Mouse (Mus musculus) kidney, embryonic 14.5 days (tissue): Measurements from ENCODE around the gene Rbm10. TPM values are rescaled to one million over a fixed set of nuclear protein-coding genes. Genes with fewer than 3 reads are reported as not detected.
A peak's percentile ranks its signal among the peaks of the same experiment; 100 is the strongest.

Experiments used
- ATAC-seq: fragments of 200-750 bp; cut with Nextera tagmentation; 2 replicates; pipeline ENCODE4 v1.8.0; 2017; ENCODE audit warnings: moderate number of reproducible peaks, mild to moderate bottlenecking, moderate TSS enrichment, moderate library complexity; ENCODE audit not compliant: low FRiP score, low TSS enrichment
- H3K27ac ChIP-seq: fragments of 300-500 bp; sonication (generic); 2 replicates; pipeline ENCODE4 v1.5.1; 2014; ENCODE audit warnings: low read depth, mild to moderate bottlenecking, low read length, moderate library complexity, mixed read lengths
- H3K27me3 ChIP-seq: fragments of 300-500 bp; sonication (generic); 2 replicates; pipeline ENCODE4 v1.6.1; 2014; ENCODE audit warnings: mild to moderate bottlenecking, low read length; ENCODE audit not compliant: control insufficient read depth, insufficient read depth
- H3K36me3 ChIP-seq: fragments of 300-500 bp; sonication (generic); 2 replicates; pipeline ENCODE4 v1.6.1; 2014; ENCODE audit warnings: low read length, mixed read lengths; ENCODE audit not compliant: control insufficient read depth, insufficient read depth
- H3K4me1 ChIP-seq: fragments of 300-500 bp; sonication (generic); 2 replicates; pipeline ENCODE4 v1.6.1; 2014; ENCODE audit warnings: low read length, mixed read lengths; ENCODE audit not compliant: control insufficient read depth, insufficient read depth
- H3K4me2 ChIP-seq: fragments of 300-500 bp; sonication (generic); replicated peaks from 2 replicates; pipeline ENCODE4 v1.6.1; 2014; ENCODE audit warnings: low read depth, mild to moderate bottlenecking, low read length
- H3K4me3 ChIP-seq: fragments of 300-500 bp; sonication (generic); 2 replicates; pipeline ENCODE4 v1.5.1; 2014; ENCODE audit warnings: mild to moderate bottlenecking, low read length
- H3K9ac ChIP-seq: fragments of 300-500 bp; sonication (generic); 2 replicates; pipeline ENCODE4 v1.6.1; 2014; ENCODE audit warnings: low read depth, mild to moderate bottlenecking, low read length, moderate library complexity
- H3K9me3 ChIP-seq: fragments of 300-500 bp; sonication (generic); 2 replicates; pipeline ENCODE4 v1.6.1; 2016; ENCODE audit warnings: low read length; ENCODE audit not compliant: control insufficient read depth
- WGBS: fragments of 180-500 bp; shearing (Covaris S2); extraction: QIAGEN DNeasy Blood & Tissue Kit; methylation state at CpG from one replicate; pipeline ENCODE4 v1.1.7; 2014; 5-methylcytosine and 5-hydroxymethylcytosine counted together
- polyA plus RNA-seq: library from polyadenylated mRNA; unstranded; fragments of >200 nt; fragmentation: Nextera tagmentation; extraction: Ambion mirVana; gene quantifications from 2 replicates; pipeline ENCODE4 v1.2.1, GENCODE M21; 2014

Rbm10 gene
- polyA plus RNA-seq, 1 experiment from 2014 or later: 68.3 TPM

GRCm38 (mm10) chrX:20644780-20645179, 27.5 kb downstream of the Rbm10 start:
- Histone ChIP-seq H3K9ac (no peak overlapping the region), H3K4me3 (no peak overlapping the region), H3K4me1 (no peaks in the 10 kb centered on the region), H3K4me2 (no peak overlapping the region), H3K27ac (no peak overlapping the region), H3K27me3 (no peaks in the 10 kb centered on the region), H3K9me3 (no peaks in the 10 kb centered on the region), H3K36me3 (peaks cover 41% of the 10 kb centered on the region)
- WGBS: 85% methylated on average over 5 of the region's 5 CpGs
- ATAC-seq: no peak

- H3K4me2 ChIP-seq: peak overlapping the region; percentile 66
- no peaks in the 10 kb centered on the region for H3K36me3 ChIP-seq
- no peaks in the 10 kb centered on the region for H3K9me3 ChIP-seq
- H3K4me3 ChIP-seq: peak overlapping the region; percentile 48; the same call in 1 of the 2 replicates
- H3K27ac ChIP-seq: no peak overlapping the region
- WGBS: 44% methylated on average over 5 of the region's 5 CpGs
- no peaks in the 10 kb centered on the region for H3K4me1 ChIP-seq
- ATAC-seq: no peak
- H3K27me3 ChIP-seq: no peaks in the 10 kb centered on the region
- H3K9ac ChIP-seq: peak overlapping the region; percentile 37; the same call in 1 of the 2 replicates
Measured at GRCm38 (mm10) chrX:20657593-20657992, 40.3 kb downstream of the Rbm10 start.

GRCm38 (mm10) chrX:20658026-20658652, 40.8 kb downstream of the Rbm10 start, which contains the start of gene Uba1:
TSS of gene Uba1 (plus strand) at chrX:20658326.
- ATAC-seq: peak; percentile 92
- Histone ChIP-seq H3K27ac (no peak within 1 kb of the TSS; the same call in 1 of the 2 replicates), H3K4me3 (peak within 1 kb of the TSS; percentile 48), H3K4me2 (peak within 1 kb of the TSS; percentile 66), H3K4me1 (no peaks in the 10 kb centered on the region), H3K27me3 (no peaks in the 10 kb centered on the region), H3K36me3 (no peaks in the 10 kb centered on the region), H3K9ac (peak within 1 kb of the TSS; percentile 44), H3K9me3 (no peaks in the 10 kb centered on the region)
- 21% methylated on average over 27 of the region's 27 CpGs for WGBS

GRCm38 (mm10) chrX:20658891-20659406, 41.6 kb downstream of the Rbm10 start:
- no peaks in the 10 kb centered on the region for H3K36me3 ChIP-seq
- peak overlapping the region; percentile 48 for H3K4me3 ChIP-seq
- ATAC-seq: peak; percentile 40
- peak overlapping the region; percentile 44; the same call in 1 of the 2 replicates for H3K9ac ChIP-seq
- H3K27ac ChIP-seq: no peak overlapping the region
- 21% methylated on average over 24 of the region's 24 CpGs for WGBS
- peak overlapping the region; percentile 66 for H3K4me2 ChIP-seq
- no peaks in the 10 kb centered on the region for H3K9me3 ChIP-seq
- H3K4me1 ChIP-seq: no peaks in the 10 kb centered on the region
- no peaks in the 10 kb centered on the region for H3K27me3 ChIP-seq

- H3K4me1 ChIP-seq: 0 out of 2 replicates have a peak, but pooled peaks cover 3% of the 10 kb centered on the region
- 40% methylated on average over 5 of the region's 5 CpGs for WGBS
- H3K9ac ChIP-seq: no peak overlapping the region
- H3K9me3 ChIP-seq: no peaks in the 10 kb centered on the region
- peak; percentile 7 for ATAC-seq
- no peak overlapping the region for H3K4me2 ChIP-seq
- peaks cover 9% of the 10 kb centered on the region for H3K36me3 ChIP-seq
- H3K4me3 ChIP-seq: no peak overlapping the region
- no peaks in the 10 kb centered on the region for H3K27me3 ChIP-seq
- no peak overlapping the region for H3K27ac ChIP-seq
Measured at GRCm38 (mm10) chrX:20662317-20662715, 45.0 kb downstream of the Rbm10 start.

GRCm38 (mm10) chrX:20662716-20663443, 45.6 kb downstream of the Rbm10 start:
- H3K4me3 ChIP-seq: peak overlapping the region; percentile 61
- no peaks in the 10 kb centered on the region for H3K27me3 ChIP-seq
- H3K27ac ChIP-seq: peak overlapping the region; percentile 69; the same call in 1 of the 2 replicates
- no peaks in the 10 kb centered on the region for H3K9me3 ChIP-seq
- peak overlapping the region; percentile 77 for H3K9ac ChIP-seq
- H3K36me3 ChIP-seq: peaks cover 13% of the 10 kb centered on the region
- 0 out of 2 replicates have a peak, but pooled peaks cover 3% of the 10 kb centered on the region for H3K4me1 ChIP-seq
- H3K4me2 ChIP-seq: peak overlapping the region; percentile 43
- 25% methylated on average over 28 of the region's 28 CpGs for WGBS
- peak; percentile 88 for ATAC-seq

- Histone ChIP-seq H3K4me2 (peak overlapping the region; percentile 43), H3K9ac (peak overlapping the region; percentile 77), H3K4me3 (peak overlapping the region; percentile 61), H3K36me3 (peaks cover 15% of the 10 kb centered on the region), H3K27me3 (no peaks in the 10 kb centered on the region), H3K27ac (0 out of 2 replicates have a peak overlapping the region, but pooled peaks have one; percentile 11), H3K4me1 (0 out of 2 replicates have a peak, but pooled peaks cover 3% of the 10 kb centered on the region), H3K9me3 (no peaks in the 10 kb centered on the region)
- ATAC-seq: no peak
- WGBS: 17% methylated on average over 9 of the region's 9 CpGs
Measured at GRCm38 (mm10) chrX:20663444-20663790, 46.1 kb downstream of the Rbm10 start.

GRCm38 (mm10) chrX:20687519-20688067, 70.3 kb downstream of the Rbm10 start, which contains the start of gene Cdk16:
TSS of gene Cdk16 (plus strand) at chrX:20687954.
- ATAC-seq: peak; percentile 96
- H3K9ac ChIP-seq: peak within 1 kb of the TSS; percentile 86
- peak within 1 kb of the TSS; percentile 63 for H3K4me3 ChIP-seq
- H3K9me3 ChIP-seq: no peaks in the 10 kb centered on the region
- H3K27me3 ChIP-seq: no peaks in the 10 kb centered on the region
- H3K27ac ChIP-seq: peak within 1 kb of the TSS; percentile 93
- H3K4me2 ChIP-seq: peak within 1 kb of the TSS; percentile 55
- 26% methylated on average over 16 of the region's 16 CpGs for WGBS
- H3K4me1 ChIP-seq: no peaks in the 10 kb centered on the region
- peaks cover 6% of the 10 kb centered on the region; the same call in 1 of the 2 replicates for H3K36me3 ChIP-seq
